Mouse (Mus musculus) frontal cortex, postnatal 25 days (tissue): ENCODE measurements around the gene Duox1.

ENCODE experiments used
- DNase-seq, 2 experiments: peaks; one replicate each; pipeline ENCODE4 v3.0.0; 2022; ENCODE audit warnings: low spot score in 2 of 2

The Duox1 gene

GRCm38 (mm10) chr2:122315372-122315771, at the start of gene Duox1:
TSS of gene Duox1 (plus strand) at chr2:122315672.
- DNase-seq: no peak

- DNase-seq: no peak
Observed at GRCm38 (mm10) chr2:122266407-122267193, 48.9 kb upstream of the Duox1 start.

- DNase-seq: no peak
Observed at GRCm38 (mm10) chr2:122278769-122279168, 36.7 kb upstream of the Duox1 start.

GRCm38 (mm10) chr2:122284091-122284490, 31.4 kb upstream of the Duox1 start:
- DNase-seq: no peak

- no peak for DNase-seq
Observed at GRCm38 (mm10) chr2:122286137-122286536, 29.3 kb upstream of the Duox1 start.

GRCm38 (mm10) chr2:122294916-122295315, 20.6 kb upstream of the Duox1 start:
- DNase-seq: no peak

- no peak for DNase-seq
Observed at GRCm38 (mm10) chr2:122297271-122298095, 18.0 kb upstream of the Duox1 start.

GRCm38 (mm10) chr2:122298096-122298499, 17.4 kb upstream of the Duox1 start, which contains the start of gene Duox2:
TSS of gene Duox2 (minus strand) at chr2:122298449.
- no peak for DNase-seq

- DNase-seq: no peak
Observed at GRCm38 (mm10) chr2:122298596-122299490, 16.6 kb upstream of the Duox1 start, which contains the start of gene Duoxa2. TSS of gene Duoxa2 (plus strand) at chr2:122298900.

GRCm38 (mm10) chr2:122299911-122300655, 15.4 kb upstream of the Duox1 start:
- DNase-seq: no peak

GRCm38 (mm10) chr2:122300656-122301020, 14.8 kb upstream of the Duox1 start:
- no peak for DNase-seq

- DNase-seq: peak; percentile 9 to 11
Observed at GRCm38 (mm10) chr2:122301081-122301920, 14.2 kb upstream of the Duox1 start.

- no peak for DNase-seq
Observed at GRCm38 (mm10) chr2:122301921-122302573, 13.4 kb upstream of the Duox1 start.

GRCm38 (mm10) chr2:122302574-122303241, 12.8 kb upstream of the Duox1 start:
- peak; percentile 21 to 52 for DNase-seq

- no peak for DNase-seq
Observed at GRCm38 (mm10) chr2:122304544-122304943, 10.9 kb upstream of the Duox1 start.

- DNase-seq: no peak
Observed at GRCm38 (mm10) chr2:122305097-122305892, 10.2 kb upstream of the Duox1 start.

GRCm38 (mm10) chr2:122306184-122306583, 9.3 kb upstream of the Duox1 start:
- DNase-seq: no peak

- no peak for DNase-seq
Observed at GRCm38 (mm10) chr2:122309647-122310046, 5.8 kb upstream of the Duox1 start.
